Mouse (Mus musculus): ENCODE results near the gene B3glct.

GRCm38 (mm10) chr5:149637306-149637705, 40.7 kb upstream of the B3glct start:
- TF ChIP-seq CTCF (IDR thresholded peaks at IDR 0.05; ENCODE audit: extremely low read depth, insufficient read length, insufficient replicate concordance, low read depth, low read length) (no peak), POLR2A (IDR thresholded peaks at IDR 0.05; ENCODE audit: low read depth, low read length) (no peak)

Measured in small intestine, adult 2 months (tissue).